Mouse (Mus musculus) activated CD4-positive, CD25-positive, alpha-beta regulatory T cell, adult 4 months (primary cell): ENCODE measurements around the gene Rara. TPM values are rescaled to one million over a fixed set of nuclear protein-coding genes. Genes with fewer than 3 reads are reported as not detected.

Experiments used
- ATAC-seq: one replicate; pipeline ENCODE4 v1.8.0; 2017
- polyA plus RNA-seq, 2 experiments: library from polyadenylated mRNA; unstranded; fragments of 100-300 nt; shearing (Covaris generic); gene quantifications; one replicate each; pipeline ENCODE4 v1.2.1; 2017

Gene Rara
- polyA plus RNA-seq, 2 experiments from 2014 or later: 9.0 to 13.7 TPM

GRCm38 (mm10) chr11:98953835-98954320 lies 26.3 kb downstream of the Rara start:
- ATAC-seq: no peak

- peak; percentile 16 for ATAC-seq
Measured at GRCm38 (mm10) chr11:98954373-98954772, 26.8 kb downstream of the Rara start.

- ATAC-seq: no peak
Measured at GRCm38 (mm10) chr11:98954801-98955706, 27.4 kb downstream of the Rara start.

- no peak for ATAC-seq
Measured at GRCm38 (mm10) chr11:98955707-98956235, 28.2 kb downstream of the Rara start.

- ATAC-seq: no peak
Measured at GRCm38 (mm10) chr11:98956340-98956739, 28.7 kb downstream of the Rara start.

- ATAC-seq: peak; percentile 85
Measured at GRCm38 (mm10) chr11:98959437-98960312, 32.1 kb downstream of the Rara start.

GRCm38 (mm10) chr11:98960313-98960906 lies 32.8 kb downstream of the Rara start:
- no peak for ATAC-seq

GRCm38 (mm10) chr11:98961051-98961592 lies 33.5 kb downstream of the Rara start:
- no peak for ATAC-seq

- no peak for ATAC-seq
Measured at GRCm38 (mm10) chr11:98961766-98962165, 34.1 kb downstream of the Rara start.

- no peak for ATAC-seq
Measured at GRCm38 (mm10) chr11:98962421-98963095, 34.9 kb downstream of the Rara start.

- peak; percentile 10 for ATAC-seq
Measured at GRCm38 (mm10) chr11:98963191-98964021, 35.8 kb downstream of the Rara start.

- no peak for ATAC-seq
Measured at GRCm38 (mm10) chr11:98964201-98964615, 36.6 kb downstream of the Rara start.

- no peak for ATAC-seq
Measured at GRCm38 (mm10) chr11:98964616-98965415, 37.2 kb downstream of the Rara start.

- ATAC-seq: no peak
Measured at GRCm38 (mm10) chr11:98965416-98966077, 37.9 kb downstream of the Rara start.

- ATAC-seq: no peak
Measured at GRCm38 (mm10) chr11:98966499-98967141, 39.0 kb downstream of the Rara start.

GRCm38 (mm10) chr11:98968079-98968478 lies 40.5 kb downstream of the Rara start:
- ATAC-seq: no peak

- ATAC-seq: no peak
Measured at GRCm38 (mm10) chr11:98968716-98969495, 41.3 kb downstream of the Rara start.

- ATAC-seq: no peak
Measured at GRCm38 (mm10) chr11:98969496-98969927, 41.9 kb downstream of the Rara start.
